Mouse (Mus musculus) kidney, adult 2 months (tissue): ENCODE measurements around the gene Ngfr. TPM values are rescaled to one million over a fixed set of nuclear protein-coding genes. Genes with fewer than 3 reads are reported as not detected.

ENCODE experiments used
- DNase-seq: peaks from one replicate; pipeline ENCODE4 v3.0.0; 2021
- H3K27ac ChIP-seq: fragments of 200-500 bp; 2 replicates; pipeline ENCODE4 v1.5.1; 2012; ENCODE audit warnings: low read depth, low read length, control low read depth, inconsistent platforms; ENCODE audit not compliant: insufficient read depth
- H3K27me3 ChIP-seq: fragments of 200-500 bp; replicated peaks from 2 replicates; pipeline ENCODE4 v1.6.1; 2012; ENCODE audit warnings: mild to moderate bottlenecking, moderate library complexity, low read length, inconsistent platforms; ENCODE audit not compliant: control insufficient read depth, insufficient read depth
- H3K36me3 ChIP-seq: fragments of 200-500 bp; 2 replicates; pipeline ENCODE4 v1.6.1; 2012; ENCODE audit warnings: mild to moderate bottlenecking, moderate library complexity, low read length, inconsistent platforms; ENCODE audit not compliant: control insufficient read depth, insufficient read depth
- H3K4me1 ChIP-seq: fragments of 200-500 bp; 2 replicates; pipeline ENCODE4 v1.6.1; 2011; ENCODE audit warnings: low read length; ENCODE audit not compliant: control insufficient read depth, insufficient read depth
- H3K4me3 ChIP-seq: fragments of 200-500 bp; 2 replicates; pipeline ENCODE4 v1.5.1; 2011; ENCODE audit warnings: mild to moderate bottlenecking, low read depth, low read length, control low read depth; ENCODE audit not compliant: insufficient read depth
- CTCF ChIP-seq: fragments of 200-500 bp; conservative IDR thresholded peaks from 2 replicates; pipeline ENCODE4 v1.5.1; 2011; ENCODE audit warnings: low read depth, mild to moderate bottlenecking, control low read depth, low read length, moderate library complexity, mixed read lengths; ENCODE audit not compliant: insufficient read depth, insufficient read length
- POLR2A ChIP-seq: fragments of 200-500 bp; IDR thresholded peaks from one replicate; pipeline ENCODE4 v1.6.1; 2011; ENCODE audit warnings: low read depth, low read length, control low read depth
- WGBS: fragments of 180-500 bp; shearing (Covaris S2); methylation state at CpG from one replicate; pipeline ENCODE4 v1.1.7; 2018; 5-methylcytosine and 5-hydroxymethylcytosine counted together
- polyA plus RNA-seq: library from polyadenylated mRNA; depleted of rRNA; stranded (reverse); fragments of >200 nt; gene quantifications from 2 replicates; pipeline ENCODE4 v1.2.3, GENCODE M21; 2012

Gene Ngfr
- polyA plus RNA-seq, 1 experiment: 6.6 TPM

DNA sequence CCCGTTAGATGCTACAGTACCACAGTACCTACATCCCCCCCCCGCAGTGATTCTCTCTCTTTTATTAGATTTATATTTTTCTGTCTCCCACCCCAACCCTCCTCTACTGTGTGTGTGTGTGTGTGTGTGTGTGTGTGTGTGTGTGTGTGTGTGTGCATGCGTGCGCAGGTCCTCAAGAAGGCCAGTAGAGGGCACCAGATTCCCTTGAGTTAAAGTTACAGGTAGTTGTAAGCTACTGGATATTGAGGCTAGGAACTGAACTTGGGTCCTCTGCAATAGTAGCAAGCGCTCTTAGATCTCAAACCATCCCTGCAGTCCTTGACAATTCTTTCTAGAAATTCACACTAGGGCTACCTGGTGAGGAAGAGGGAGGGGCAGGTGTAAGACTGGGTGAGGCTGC, 23.7 kb downstream of the Ngfr start:
- 98% methylated on average over 5 of the region's 5 CpGs for WGBS
- no peak for TF ChIP-seq POLR2A
- TF ChIP-seq CTCF: no peak
- Histone ChIP-seq H3K36me3 (no peaks in the 10 kb centered on the region), H3K27me3 (no peaks in the 10 kb centered on the region), H3K27ac (no peak overlapping the region), H3K4me3 (no peak overlapping the region), H3K4me1 (no peaks in the 10 kb centered on the region)
- DNase-seq: no peak

DNA sequence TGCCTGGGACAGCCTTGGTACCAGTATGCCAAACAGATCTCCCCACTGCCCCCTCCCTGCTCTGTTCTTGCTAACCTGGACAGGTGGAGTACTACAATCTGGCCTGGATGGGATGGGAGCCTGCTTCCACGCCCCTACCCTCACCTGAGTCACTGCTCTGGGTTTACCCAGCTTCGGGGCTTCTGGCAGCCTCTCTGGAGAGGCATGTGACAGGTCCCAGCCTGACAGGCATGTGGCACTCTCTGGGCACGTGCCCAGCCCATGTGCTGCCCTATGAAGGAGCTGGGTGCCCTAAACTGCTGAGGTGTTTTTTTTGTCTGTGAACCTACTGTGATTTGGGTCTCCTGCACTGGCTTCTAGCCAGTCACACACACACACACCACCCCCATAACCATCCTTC, 26.8 kb downstream of the Ngfr start:
- Histone ChIP-seq H3K36me3 (no peaks in the 10 kb centered on the region), H3K27ac (no peak overlapping the region), H3K4me3 (no peak overlapping the region), H3K4me1 (no peaks in the 10 kb centered on the region), H3K27me3 (no peaks in the 10 kb centered on the region)
- TF ChIP-seq CTCF: no peak
- no peak for TF ChIP-seq POLR2A
- 42% methylated on average over 3 of the region's 3 CpGs for WGBS
- peak; percentile 63 for DNase-seq

- DNase-seq: no peak
- 90% methylated on average over 2 of the region's 2 CpGs for WGBS
- H3K36me3 ChIP-seq: no peaks in the 10 kb centered on the region
- H3K4me3 ChIP-seq: no peak overlapping the region
- TF ChIP-seq POLR2A: no peak
- no peak for TF ChIP-seq CTCF
- no peaks in the 10 kb centered on the region for H3K27me3 ChIP-seq
- H3K27ac ChIP-seq: no peak overlapping the region
- no peaks in the 10 kb centered on the region for H3K4me1 ChIP-seq
Measured at GRCm38 (mm10) chr11:95559761-95560160, 27.8 kb downstream of the Ngfr start.

- DNase-seq: no peak
- no peak for TF ChIP-seq POLR2A
- TF ChIP-seq CTCF: no peak
- Histone ChIP-seq H3K4me1 (no peaks in the 10 kb centered on the region), H3K36me3 (no peaks in the 10 kb centered on the region), H3K27me3 (no peaks in the 10 kb centered on the region), H3K27ac (no peak overlapping the region), H3K4me3 (no peak overlapping the region)
- WGBS: 67% methylated on average over 6 of the region's 6 CpGs
Measured at GRCm38 (mm10) chr11:95557719-95558118, 29.8 kb downstream of the Ngfr start.

- Histone ChIP-seq H3K4me3 (no peak overlapping the region), H3K27me3 (no peaks in the 10 kb centered on the region), H3K36me3 (no peaks in the 10 kb centered on the region), H3K4me1 (no peaks in the 10 kb centered on the region), H3K27ac (no peak overlapping the region)
- no peak for DNase-seq
- 88% methylated on average over 6 of the region's 6 CpGs for WGBS
- TF ChIP-seq CTCF (no peak), POLR2A (no peak)
Measured at GRCm38 (mm10) chr11:95557032-95557431, 30.5 kb downstream of the Ngfr start.

DNA sequence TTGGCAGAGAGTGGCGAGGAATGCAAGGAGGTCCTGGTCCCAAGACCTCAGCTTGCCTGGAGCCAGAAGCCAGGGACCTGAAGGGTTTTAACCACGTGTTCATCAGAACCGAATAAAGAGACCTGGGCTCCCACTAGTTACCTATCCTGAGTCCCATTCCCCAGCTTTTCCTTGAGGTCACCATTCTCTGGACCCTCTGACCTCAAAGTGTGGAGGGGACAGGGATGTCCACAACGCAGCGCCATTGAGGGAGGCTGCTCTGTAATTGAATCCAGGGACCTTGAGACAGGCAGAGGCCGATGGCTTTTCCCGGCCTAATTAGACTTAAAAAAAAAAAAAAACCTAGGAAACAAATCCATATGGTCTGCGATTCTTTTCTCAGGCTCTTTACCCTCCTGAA, 32.3 kb downstream of the Ngfr start:
- no peaks in the 10 kb centered on the region for H3K27me3 ChIP-seq
- no peak overlapping the region for H3K4me3 ChIP-seq
- no peaks in the 10 kb centered on the region for H3K4me1 ChIP-seq
- no peak for DNase-seq
- H3K36me3 ChIP-seq: no peaks in the 10 kb centered on the region
- 35% methylated on average over 8 of the region's 8 CpGs for WGBS
- H3K27ac ChIP-seq: no peak overlapping the region
- TF ChIP-seq POLR2A (no peak), CTCF (no peak)

- Histone ChIP-seq H3K4me1 (no peaks in the 10 kb centered on the region), H3K4me3 (no peak overlapping the region), H3K27me3 (no peaks in the 10 kb centered on the region), H3K27ac (no peak overlapping the region), H3K36me3 (no peaks in the 10 kb centered on the region)
- WGBS: 82% methylated on average over 12 of the region's 12 CpGs
- no peak for DNase-seq
- TF ChIP-seq CTCF: no peak
- TF ChIP-seq POLR2A: no peak
Measured at GRCm38 (mm10) chr11:95550301-95551021, 37.1 kb downstream of the Ngfr start.
